Mouse (Mus musculus): ENCODE measurements around the gene Znrf3. TPM values are rescaled to one million over a fixed set of nuclear protein-coding genes. Genes with fewer than 3 reads are reported as not detected.

Gene Znrf3
- polyA plus RNA-seq, 1 experiment from 2014 or later, result 7.8 TPM

GRCm38 (mm10) chr11:5430863-5431262, 13.8 kb downstream of the Znrf3 start:
- H3K4me3 ChIP-seq (replicated peaks; ENCODE audit: low read depth, low read length), result no peak overlapping the region
- DNase-seq (no peak), ATAC-seq (ENCODE audit: low FRiP score, low TSS enrichment) (no peak)
- WGBS, result 63% methylated on average over 1 of the region's 1 CpGs
- H3K4me2 ChIP-seq (ENCODE audit: low read length), result no peak overlapping the region
- no peaks in the 10 kb centered on the region for H3K4me1 ChIP-seq (ENCODE audit: control insufficient read depth, insufficient read depth, low read length)
- no peaks in the 10 kb centered on the region for H3K27me3 ChIP-seq (ENCODE audit: control insufficient read depth, insufficient read depth, low read length)
- H3K36me3 ChIP-seq (ENCODE audit: control insufficient read depth, insufficient read depth, low read length), result no peaks in the 10 kb centered on the region
- H3K9me3 ChIP-seq (ENCODE audit: control insufficient read depth, low read length), result no peaks in the 10 kb centered on the region
- no peak overlapping the region for H3K9ac ChIP-seq (replicated peaks; ENCODE audit: low read length)
- H3K27ac ChIP-seq (replicated peaks; ENCODE audit: low read depth, low read length), result no peak overlapping the region

GRCm38 (mm10) chr11:5429396-5430190, 15.1 kb downstream of the Znrf3 start:
- Histone ChIP-seq H3K9me3 (ENCODE audit: control insufficient read depth, low read length) (no peaks in the 10 kb centered on the region), H3K4me1 (ENCODE audit: control insufficient read depth, insufficient read depth, low read length) (no peaks in the 10 kb centered on the region), H3K4me2 (ENCODE audit: low read length) (no peak overlapping the region), H3K27me3 (ENCODE audit: control insufficient read depth, insufficient read depth, low read length) (no peaks in the 10 kb centered on the region), H3K4me3 (replicated peaks; ENCODE audit: low read depth, low read length) (no peak overlapping the region), H3K36me3 (ENCODE audit: control insufficient read depth, insufficient read depth, low read length) (no peaks in the 10 kb centered on the region), H3K27ac (replicated peaks; ENCODE audit: low read depth, low read length) (no peak overlapping the region), H3K9ac (replicated peaks; ENCODE audit: low read length) (no peak overlapping the region)
- DNase-seq (no peak), ATAC-seq (ENCODE audit: low FRiP score, low TSS enrichment) (no peak)
- 92% methylated on average over 4 of the region's 4 CpGs for WGBS

- Histone ChIP-seq H3K36me3 (ENCODE audit: control insufficient read depth, insufficient read depth, low read length) (no peaks in the 10 kb centered on the region), H3K4me1 (ENCODE audit: control insufficient read depth, insufficient read depth, low read length) (no peaks in the 10 kb centered on the region), H3K27ac (replicated peaks; ENCODE audit: low read depth, low read length) (no peak overlapping the region), H3K4me2 (ENCODE audit: low read length) (no peak overlapping the region), H3K9ac (replicated peaks; ENCODE audit: low read length) (no peak overlapping the region), H3K4me3 (replicated peaks; ENCODE audit: low read depth, low read length) (no peak overlapping the region), H3K9me3 (ENCODE audit: control insufficient read depth, low read length) (no peaks in the 10 kb centered on the region), H3K27me3 (ENCODE audit: control insufficient read depth, insufficient read depth, low read length) (no peaks in the 10 kb centered on the region)
- no peak for ATAC-seq (ENCODE audit: low FRiP score, low TSS enrichment)
- WGBS, result 79% methylated on average over 3 of the region's 3 CpGs
- no peak for DNase-seq
Observed at GRCm38 (mm10) chr11:5427251-5427650, 17.4 kb downstream of the Znrf3 start.

- Histone ChIP-seq H3K4me3 (replicated peaks; ENCODE audit: low read depth, low read length) (no peak overlapping the region), H3K27me3 (ENCODE audit: control insufficient read depth, insufficient read depth, low read length) (no peaks in the 10 kb centered on the region), H3K4me2 (ENCODE audit: low read length) (no peak overlapping the region), H3K27ac (replicated peaks; ENCODE audit: low read depth, low read length) (no peak overlapping the region), H3K9ac (replicated peaks; ENCODE audit: low read length) (no peak overlapping the region), H3K4me1 (ENCODE audit: control insufficient read depth, insufficient read depth, low read length) (no peaks in the 10 kb centered on the region), H3K9me3 (ENCODE audit: control insufficient read depth, low read length) (no peaks in the 10 kb centered on the region), H3K36me3 (ENCODE audit: control insufficient read depth, insufficient read depth, low read length) (no peaks in the 10 kb centered on the region)
- no peak for DNase-seq
- WGBS, result 99% methylated on average over 2 of the region's 2 CpGs
- no peak for ATAC-seq (ENCODE audit: low FRiP score, low TSS enrichment)
Observed at GRCm38 (mm10) chr11:5426317-5426716, 18.3 kb downstream of the Znrf3 start.

- H3K36me3 ChIP-seq (ENCODE audit: control insufficient read depth, insufficient read depth, low read length), result no peaks in the 10 kb centered on the region
- H3K4me1 ChIP-seq (ENCODE audit: control insufficient read depth, insufficient read depth, low read length), result no peaks in the 10 kb centered on the region
- no peak overlapping the region for H3K27ac ChIP-seq (replicated peaks; ENCODE audit: low read depth, low read length)
- ATAC-seq (ENCODE audit: low FRiP score, low TSS enrichment) (no peak), DNase-seq (no peak)
- H3K9ac ChIP-seq (replicated peaks; ENCODE audit: low read length), result no peak overlapping the region
- H3K4me2 ChIP-seq (ENCODE audit: low read length), result no peak overlapping the region
- H3K27me3 ChIP-seq (ENCODE audit: control insufficient read depth, insufficient read depth, low read length), result no peaks in the 10 kb centered on the region
- H3K9me3 ChIP-seq (ENCODE audit: control insufficient read depth, low read length), result no peaks in the 10 kb centered on the region
- H3K4me3 ChIP-seq (replicated peaks; ENCODE audit: low read depth, low read length), result no peak overlapping the region
- 28% methylated on average over 2 of the region's 2 CpGs for WGBS
Observed at GRCm38 (mm10) chr11:5425106-5425505, 19.5 kb downstream of the Znrf3 start.

GRCm38 (mm10) chr11:5424185-5424584, 20.5 kb downstream of the Znrf3 start:
- Histone ChIP-seq H3K9ac (replicated peaks; ENCODE audit: low read length) (no peak overlapping the region), H3K27ac (replicated peaks; ENCODE audit: low read depth, low read length) (no peak overlapping the region), H3K9me3 (ENCODE audit: control insufficient read depth, low read length) (no peaks in the 10 kb centered on the region), H3K4me1 (ENCODE audit: control insufficient read depth, insufficient read depth, low read length) (no peaks in the 10 kb centered on the region), H3K4me3 (replicated peaks; ENCODE audit: low read depth, low read length) (no peak overlapping the region), H3K27me3 (ENCODE audit: control insufficient read depth, insufficient read depth, low read length) (no peaks in the 10 kb centered on the region), H3K36me3 (ENCODE audit: control insufficient read depth, insufficient read depth, low read length) (no peaks in the 10 kb centered on the region), H3K4me2 (ENCODE audit: low read length) (no peak overlapping the region)
- no peak for DNase-seq
- 86% methylated on average over 4 of the region's 4 CpGs for WGBS
- no peak for ATAC-seq (ENCODE audit: low FRiP score, low TSS enrichment)

GRCm38 (mm10) chr11:5423000-5423399, 21.6 kb downstream of the Znrf3 start:
- H3K9me3 ChIP-seq (ENCODE audit: control insufficient read depth, low read length), result no peaks in the 10 kb centered on the region
- no peak overlapping the region for H3K4me3 ChIP-seq (replicated peaks; ENCODE audit: low read depth, low read length)
- DNase-seq (no peak), ATAC-seq (ENCODE audit: low FRiP score, low TSS enrichment) (no peak)
- no peaks in the 10 kb centered on the region for H3K36me3 ChIP-seq (ENCODE audit: control insufficient read depth, insufficient read depth, low read length)
- no peak overlapping the region for H3K9ac ChIP-seq (replicated peaks; ENCODE audit: low read length)
- no peak overlapping the region for H3K4me2 ChIP-seq (ENCODE audit: low read length)
- H3K4me1 ChIP-seq (ENCODE audit: control insufficient read depth, insufficient read depth, low read length), result no peaks in the 10 kb centered on the region
- no peaks in the 10 kb centered on the region for H3K27me3 ChIP-seq (ENCODE audit: control insufficient read depth, insufficient read depth, low read length)
- H3K27ac ChIP-seq (replicated peaks; ENCODE audit: low read depth, low read length), result no peak overlapping the region

GRCm38 (mm10) chr11:5422252-5422636, 22.4 kb downstream of the Znrf3 start:
- no peak overlapping the region for H3K4me3 ChIP-seq (replicated peaks; ENCODE audit: low read depth, low read length)
- ATAC-seq (ENCODE audit: low FRiP score, low TSS enrichment) (no peak), DNase-seq (no peak)
- H3K36me3 ChIP-seq (ENCODE audit: control insufficient read depth, insufficient read depth, low read length), result no peaks in the 10 kb centered on the region
- H3K9me3 ChIP-seq (ENCODE audit: control insufficient read depth, low read length), result no peaks in the 10 kb centered on the region
- no peak overlapping the region for H3K9ac ChIP-seq (replicated peaks; ENCODE audit: low read length)
- no peak overlapping the region for H3K27ac ChIP-seq (replicated peaks; ENCODE audit: low read depth, low read length)
- WGBS, result 65% methylated on average over 1 of the region's 1 CpGs
- H3K4me1 ChIP-seq (ENCODE audit: control insufficient read depth, insufficient read depth, low read length), result no peaks in the 10 kb centered on the region
- no peaks in the 10 kb centered on the region for H3K27me3 ChIP-seq (ENCODE audit: control insufficient read depth, insufficient read depth, low read length)
- H3K4me2 ChIP-seq (ENCODE audit: low read length), result no peak overlapping the region

GRCm38 (mm10) chr11:5421506-5422251, 23.0 kb downstream of the Znrf3 start:
- H3K9ac ChIP-seq (replicated peaks; ENCODE audit: low read length), result no peak overlapping the region
- H3K27ac ChIP-seq (replicated peaks; ENCODE audit: low read depth, low read length), result no peak overlapping the region
- H3K4me2 ChIP-seq (ENCODE audit: low read length), result no peak overlapping the region
- no peaks in the 10 kb centered on the region for H3K4me1 ChIP-seq (ENCODE audit: control insufficient read depth, insufficient read depth, low read length)
- H3K9me3 ChIP-seq (ENCODE audit: control insufficient read depth, low read length), result no peaks in the 10 kb centered on the region
- 66% methylated on average over 4 of the region's 4 CpGs for WGBS
- no peaks in the 10 kb centered on the region for H3K36me3 ChIP-seq (ENCODE audit: control insufficient read depth, insufficient read depth, low read length)
- DNase-seq (no peak), ATAC-seq (ENCODE audit: low FRiP score, low TSS enrichment) (no peak)
- no peaks in the 10 kb centered on the region for H3K27me3 ChIP-seq (ENCODE audit: control insufficient read depth, insufficient read depth, low read length)
- H3K4me3 ChIP-seq (replicated peaks; ENCODE audit: low read depth, low read length), result no peak overlapping the region

All from midbrain, embryonic 14.5 days (tissue).